Mouse (Mus musculus) bone marrow macrophage, adult 2 months (primary cell): Measurements from ENCODE around the gene Nup214. TPM values are rescaled to one million over a fixed set of nuclear protein-coding genes. Genes with fewer than 3 reads are reported as not detected.
A peak's percentile ranks its signal among the peaks of the same experiment; 100 is the strongest.

Source experiments
- H3K27ac ChIP-seq: 2 replicates; pipeline ENCODE4 v1.5.1; 2012; ENCODE audit warnings: low read depth, low read length; ENCODE audit not compliant: insufficient read depth
- H3K4me1 ChIP-seq: 2 replicates; pipeline ENCODE4 v1.6.1; 2012; ENCODE audit warnings: low read length; ENCODE audit not compliant: control insufficient read depth, insufficient read depth
- H3K4me3 ChIP-seq: 2 replicates; pipeline ENCODE4 v1.5.1; 2012; ENCODE audit warnings: mild to moderate bottlenecking, low read length, moderate library complexity; ENCODE audit not compliant: insufficient read depth
- CTCF ChIP-seq: IDR thresholded peaks from 2 replicates; pipeline ENCODE4 v1.5.1; 2012; ENCODE audit warnings: low read depth, mild to moderate bottlenecking, low read length, moderate library complexity
- POLR2A ChIP-seq: IDR thresholded peaks from 2 replicates; pipeline ENCODE4 v1.6.1; 2012; ENCODE audit warnings: mild to moderate bottlenecking, low read depth, low read length, borderline replicate concordance
- polyA plus RNA-seq: library from polyadenylated mRNA; stranded (reverse); fragments of >200 nt; gene quantifications from 2 replicates; pipeline ENCODE4 v1.2.4, GENCODE M21; 2012; ENCODE audit not compliant: missing spikeins, insufficient read depth, insufficient read length

Gene Nup214
- polyA plus RNA-seq = 47.3 and 63.3 TPM in 2 replicates

- peak within 1 kb of the TSS; percentile 53 for H3K27ac ChIP-seq
- TF ChIP-seq POLR2A (peak; percentile 38; the same call in 1 of the 2 replicates), CTCF (no peak)
These were observed at the start of gene Nup214 for GRCm38 (mm10) chr2:31974141-31974808. TSS of gene Nup214 (plus strand) at chr2:31974436.

DNA sequence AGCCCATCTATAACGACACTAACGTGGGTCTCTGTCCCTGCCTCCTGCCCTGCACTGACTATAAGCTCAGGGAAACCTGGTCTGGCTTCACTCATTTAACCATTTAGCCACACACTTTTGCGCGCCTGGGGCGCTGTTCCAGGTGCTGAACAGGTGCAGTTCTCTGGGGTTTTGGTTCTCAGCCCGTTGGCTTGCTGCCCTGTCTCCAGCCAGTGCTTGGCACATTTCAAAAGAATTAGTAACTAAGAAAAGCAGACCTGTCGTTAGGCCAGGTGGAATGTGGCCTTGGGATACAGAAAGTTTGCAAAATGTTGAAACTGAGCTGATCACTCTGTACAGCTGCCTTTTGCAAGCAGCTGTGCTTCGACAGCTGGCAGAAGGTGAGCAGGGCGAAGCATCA, 49.4 kb upstream of the Nup214 start:
- Histone ChIP-seq H3K4me1 (no peaks in the 10 kb centered on the region), H3K27ac (no peak overlapping the region), H3K4me3 (no peak overlapping the region)
- TF ChIP-seq CTCF (no peak), POLR2A (no peak)

More at GRCm38 (mm10) chr2:31974141-31974808, at the start of gene Nup214:
- Histone ChIP-seq H3K4me3 (peak within 1 kb of the TSS; percentile 89), H3K4me1 (peaks cover 14% of the 10 kb centered on the region)

DNA sequence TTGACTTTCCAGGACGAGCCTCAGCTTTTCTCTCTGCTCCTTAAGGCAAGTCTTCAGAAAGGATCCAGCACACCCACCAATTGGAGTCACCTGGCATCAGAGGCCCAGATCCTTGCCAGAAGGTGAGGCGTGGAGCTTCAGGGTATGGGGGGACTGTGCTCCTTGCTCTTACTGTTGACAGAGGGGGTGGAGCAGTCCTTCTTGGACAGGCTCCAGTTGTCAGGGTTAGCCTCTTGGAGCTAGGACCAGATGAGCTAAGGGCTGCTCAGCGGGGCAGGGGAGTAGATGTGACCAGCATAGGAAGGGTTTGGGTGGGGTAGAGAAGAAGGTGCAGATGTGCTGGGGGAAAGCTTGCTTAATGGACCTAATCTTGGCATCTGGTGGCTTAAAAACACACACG, 48.3 kb upstream of the Nup214 start:
- no peak for TF ChIP-seq CTCF
- TF ChIP-seq POLR2A = no peak
- Histone ChIP-seq H3K27ac (no peak overlapping the region), H3K4me3 (no peak overlapping the region), H3K4me1 (no peaks in the 10 kb centered on the region)

DNA sequence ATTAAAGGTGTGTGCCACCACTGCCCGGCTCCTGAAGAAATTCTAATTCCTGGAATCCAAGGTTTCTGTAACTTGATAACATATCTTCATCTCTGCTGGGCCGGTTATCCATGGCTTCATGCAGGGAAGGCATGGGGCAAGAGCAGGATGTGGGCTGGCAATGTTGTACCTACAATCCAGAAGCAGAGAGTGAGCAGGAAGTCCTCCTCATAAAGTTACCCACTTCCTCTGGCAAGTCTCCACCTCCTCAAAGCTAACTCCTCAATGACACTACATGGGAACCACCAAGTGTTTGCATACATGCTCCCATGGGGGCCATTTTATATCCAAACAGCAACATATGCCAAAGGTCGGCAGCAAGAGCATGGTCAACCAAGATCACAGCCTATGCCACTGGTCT, 44.6 kb upstream of the Nup214 start:
- TF ChIP-seq POLR2A = no peak
- Histone ChIP-seq H3K27ac (no peak overlapping the region), H3K4me3 (no peak overlapping the region), H3K4me1 (peaks cover 2% of the 10 kb centered on the region)

GRCm38 (mm10) chr2:31934551-31934950, 39.7 kb upstream of the Nup214 start:
- no peak overlapping the region for H3K4me3 ChIP-seq
- no peak overlapping the region for H3K27ac ChIP-seq
- TF ChIP-seq POLR2A = no peak
- H3K4me1 ChIP-seq = peaks cover 6% of the 10 kb centered on the region

GRCm38 (mm10) chr2:31935054-31935453, 39.2 kb upstream of the Nup214 start:
- Histone ChIP-seq H3K27ac (no peak overlapping the region), H3K4me3 (no peak overlapping the region), H3K4me1 (peaks cover 6% of the 10 kb centered on the region)
- TF ChIP-seq POLR2A (no peak), CTCF (no peak)

DNA sequence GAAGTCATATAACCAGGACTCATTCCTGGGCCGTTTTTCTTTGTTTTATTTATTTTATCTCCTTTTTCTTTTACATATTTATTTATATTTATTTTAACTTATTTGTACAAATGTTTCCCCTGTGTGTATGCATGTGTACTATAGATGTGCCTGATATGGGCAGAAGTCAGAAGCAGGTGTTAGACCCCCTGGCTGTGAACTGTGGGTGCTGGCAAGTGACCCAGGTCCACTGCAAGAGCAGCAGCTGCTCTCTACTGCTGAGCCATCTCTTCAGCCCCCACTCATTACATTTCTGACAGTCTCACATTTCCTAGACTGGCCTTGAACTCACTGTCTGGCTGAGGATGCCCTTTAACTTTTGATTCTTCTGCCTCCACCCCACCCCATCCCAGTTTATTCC, 35.9 kb upstream of the Nup214 start:
- H3K27ac ChIP-seq = no peak overlapping the region
- TF ChIP-seq CTCF = no peak
- TF ChIP-seq POLR2A = no peak
- peaks cover 6% of the 10 kb centered on the region for H3K4me1 ChIP-seq
- H3K4me3 ChIP-seq = no peak overlapping the region

DNA sequence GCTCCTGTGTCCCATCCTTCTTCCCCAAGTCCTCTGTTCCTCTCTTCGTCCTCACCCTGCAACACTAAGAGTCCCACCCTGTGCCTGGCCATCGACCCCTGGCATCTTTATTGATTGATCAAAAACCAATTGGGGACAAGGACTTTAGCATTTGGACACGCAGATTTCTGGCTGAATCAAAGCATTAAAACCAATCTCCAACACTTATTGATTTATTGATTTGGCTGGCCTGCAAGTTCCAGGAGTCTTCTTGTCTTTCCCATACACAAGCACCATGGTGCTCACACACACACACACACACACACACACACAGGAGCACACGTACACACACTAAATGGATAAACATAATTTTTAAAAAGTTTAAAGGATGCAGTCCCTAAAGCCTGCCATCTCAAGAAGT, 31.2 kb upstream of the Nup214 start:
- TF ChIP-seq POLR2A (no peak), CTCF (no peak)
- H3K27ac ChIP-seq = no peak overlapping the region
- no peak overlapping the region for H3K4me3 ChIP-seq

GRCm38 (mm10) chr2:31945580-31945979, 28.7 kb upstream of the Nup214 start:
- H3K4me3 ChIP-seq = no peak overlapping the region
- H3K4me1 ChIP-seq = no peaks in the 10 kb centered on the region
- H3K27ac ChIP-seq = no peak overlapping the region
- no peak for TF ChIP-seq POLR2A
- no peak for TF ChIP-seq CTCF

More for the DNA sequence above, 31.2 kb upstream of the Nup214 start:
- no peaks in the 10 kb centered on the region for H3K4me1 ChIP-seq

DNA sequence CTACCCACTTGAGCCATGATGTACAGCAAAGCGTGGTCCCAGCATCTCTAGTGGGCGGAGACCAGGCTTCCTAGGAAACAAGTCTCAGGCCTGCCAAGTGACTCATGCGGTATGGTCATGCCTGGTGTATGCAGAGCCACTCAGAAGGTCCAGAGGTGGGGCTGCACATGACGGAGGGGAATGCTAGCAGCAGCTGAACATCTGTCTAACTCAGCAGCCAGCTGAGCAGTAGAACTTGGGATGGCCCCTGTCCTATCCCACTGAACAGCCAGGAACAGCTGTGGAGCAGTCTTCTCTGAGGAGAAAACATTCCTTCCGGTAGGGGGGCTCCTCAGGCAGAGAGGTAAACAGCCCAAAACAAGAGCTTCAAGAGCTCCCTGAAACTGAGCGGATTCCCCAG, 25.8 kb upstream of the Nup214 start:
- H3K27ac ChIP-seq = no peak overlapping the region
- no peak overlapping the region for H3K4me3 ChIP-seq
- no peaks in the 10 kb centered on the region for H3K4me1 ChIP-seq
- TF ChIP-seq POLR2A (no peak), CTCF (no peak)

DNA sequence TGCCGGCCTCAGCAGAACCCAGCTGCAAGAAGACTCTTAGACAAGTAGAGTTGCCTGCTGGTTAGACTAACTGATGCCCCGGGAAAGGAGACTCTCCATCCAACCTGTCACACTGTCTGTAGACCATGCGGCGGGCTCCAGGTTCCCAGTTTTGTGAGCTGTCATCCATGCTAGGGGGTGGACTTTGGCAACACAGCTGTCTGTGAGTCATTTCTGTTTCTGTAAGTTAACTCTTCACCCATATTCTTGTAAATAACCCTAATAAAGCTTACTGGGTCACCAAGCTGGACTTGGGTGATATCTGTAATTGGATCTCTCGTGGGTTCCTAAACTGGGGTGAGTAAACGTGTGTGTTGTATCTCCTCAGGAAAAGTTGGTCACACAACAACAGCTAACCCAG, 25.4 kb upstream of the Nup214 start:
- H3K4me3 ChIP-seq = no peak overlapping the region
- H3K27ac ChIP-seq = no peak overlapping the region
- no peak for TF ChIP-seq CTCF
- TF ChIP-seq POLR2A = no peak
- no peaks in the 10 kb centered on the region for H3K4me1 ChIP-seq
